Mouse (Mus musculus) MEL (cell line): ENCODE measurements around the gene Cmas. TPM values are rescaled to one million over a fixed set of nuclear protein-coding genes. Genes with fewer than 3 reads are reported as not detected.

ENCODE experiments used
- DNase-seq: peaks from one replicate; pipeline ENCODE4 v3.0.0; 2011; ENCODE audit warnings: low read depth, low spot score
- H3K27ac ChIP-seq: 2 replicates; pipeline ENCODE4 v1.5.1; 2012; ENCODE audit warnings: low read depth, mild to moderate bottlenecking, control low read depth, low read length, moderate library complexity; ENCODE audit not compliant: control insufficient read depth
- H3K27me3 ChIP-seq, 2 experiments: fragments of 150-350 bp in 1 of 2; sonication (generic) in 1 of 2; 2 replicates each; pipeline ENCODE4 v1.6.1; 2012; ENCODE audit warnings: low read length in 2 of 2, mild to moderate bottlenecking in 2 of 2, improper control_type of control experiment in 1 of 2, moderate library complexity in 1 of 2; ENCODE audit not compliant: insufficient read depth in 2 of 2, control insufficient read depth in 1 of 2
- H3K36me3 ChIP-seq, 2 experiments: 2 replicates each; pipeline ENCODE4 v1.6.1; 2012 to 2014; ENCODE audit warnings: low read length in 2 of 2, improper control_type of control experiment in 1 of 2, inconsistent platforms in 1 of 2, mild to moderate bottlenecking in 1 of 2; ENCODE audit not compliant: insufficient read depth in 2 of 2, control insufficient read depth in 1 of 2
- H3K4me1 ChIP-seq, 2 experiments: fragments of 150-350 bp in 1 of 2; sonication (generic) in 1 of 2; 2 replicates each; pipeline ENCODE4 v1.6.1; 2012; ENCODE audit warnings: low read length in 2 of 2, improper control_type of control experiment in 1 of 2, mild to moderate bottlenecking in 1 of 2; ENCODE audit not compliant: insufficient read depth in 2 of 2, control insufficient read depth in 1 of 2
- H3K4me3 ChIP-seq, 2 experiments: fragments of 150-350 bp in 1 of 2; sonication (generic) in 1 of 2; 2 replicates each; pipeline ENCODE4 v1.5.1; 2012; ENCODE audit warnings: low read depth in 2 of 2, low read length in 2 of 2, mild to moderate bottlenecking in 2 of 2, moderate library complexity in 2 of 2, control low read depth in 1 of 2, improper control_type of control experiment in 1 of 2; ENCODE audit not compliant: control insufficient read depth in 1 of 2, insufficient read depth in 1 of 2
- H3K79me2 ChIP-seq: 2 replicates; pipeline ENCODE4 v1.6.1; 2012; ENCODE audit warnings: mild to moderate bottlenecking, low read length, moderate library complexity; ENCODE audit not compliant: control insufficient read depth, poor library complexity, insufficient read depth
- H3K9ac ChIP-seq: 2 replicates; pipeline ENCODE4 v1.6.1; 2012; ENCODE audit warnings: low read depth, mild to moderate bottlenecking, control low read depth, low read length, moderate library complexity; ENCODE audit not compliant: control insufficient read depth, poor library complexity, severe bottlenecking
- H3K9me3 ChIP-seq: fragments of 150-350 bp; sonication (generic); replicated peaks from 2 replicates; pipeline ENCODE4 v1.6.1; 2012; ENCODE audit warnings: mild to moderate bottlenecking, low read length, improper control_type of control experiment, moderate library complexity; ENCODE audit not compliant: insufficient read depth
- CHD1 ChIP-seq: IDR thresholded peaks from 2 replicates; pipeline ENCODE4 v1.6.1; 2012; ENCODE audit warnings: low read depth, mild to moderate bottlenecking, inconsistent platforms, low read length, improper control_type of control experiment
- CHD2 ChIP-seq: IDR thresholded peaks from 2 replicates; pipeline ENCODE4 v1.6.1; 2011; ENCODE audit warnings: low read length, improper control_type of control experiment
- CTCF ChIP-seq, 3 experiments: IDR thresholded peaks in 2 of 3; conservative IDR thresholded peaks in 1 of 3; 2 replicates each; pipeline ENCODE4 v1.5.1; 2011 to 2012; ENCODE audit warnings: low read length in 3 of 3, low read depth in 2 of 3, mild to moderate bottlenecking in 2 of 3, improper control_type of control experiment in 1 of 3, inconsistent platforms in 1 of 3, mixed read lengths in 1 of 3, moderate library complexity in 1 of 3; ENCODE audit not compliant: control insufficient read depth in 1 of 3, insufficient read depth in 1 of 3, poor library complexity in 1 of 3, severe bottlenecking in 1 of 3
- E2F4 ChIP-seq: IDR thresholded peaks from 2 replicates; pipeline ENCODE4 v1.6.1; 2011; ENCODE audit warnings: low read depth, low read length, improper control_type of control experiment, borderline replicate concordance
- ELF1 ChIP-seq: IDR thresholded peaks from 2 replicates; pipeline ENCODE4 v1.6.1; 2014; ENCODE audit warnings: low read depth, mild to moderate bottlenecking, inconsistent platforms, low read length, improper control_type of control experiment, moderate library complexity
- MAZ ChIP-seq: IDR thresholded peaks from 2 replicates; pipeline ENCODE4 v1.6.1; 2012; ENCODE audit warnings: low read depth, mild to moderate bottlenecking, inconsistent platforms, low read length, improper control_type of control experiment
- MYB ChIP-seq: IDR thresholded peaks from 2 replicates; pipeline ENCODE4 v1.6.1; 2011; ENCODE audit warnings: mild to moderate bottlenecking, low read depth, low read length, improper control_type of control experiment
- MYC ChIP-seq: IDR thresholded peaks from 2 replicates; pipeline ENCODE4 v1.6.1; 2011; ENCODE audit warnings: low read depth, mild to moderate bottlenecking, low read length, improper control_type of control experiment, moderate library complexity
- POLR2A ChIP-seq, 2 experiments: IDR thresholded peaks; 2 replicates each; pipeline ENCODE4 v1.6.1; 2011 to 2012; ENCODE audit warnings: low read length in 2 of 2, mild to moderate bottlenecking in 2 of 2, control low read depth in 1 of 2, improper control_type of control experiment in 1 of 2, low read depth in 1 of 2, moderate library complexity in 1 of 2; ENCODE audit not compliant: control insufficient read depth in 1 of 2, insufficient read depth in 1 of 2, poor library complexity in 1 of 2
- POLR2AphosphoS2 ChIP-seq: IDR thresholded peaks from 2 replicates; pipeline ENCODE4 v1.6.1; 2011; ENCODE audit warnings: low read length, improper control_type of control experiment
- POLR2AphosphoS5 ChIP-seq: IDR thresholded peaks from 2 replicates; pipeline ENCODE4 v1.6.1; 2012; ENCODE audit warnings: low read depth, borderline replicate concordance, mild to moderate bottlenecking, inconsistent platforms, low read length, moderate library complexity, mixed read lengths
- RCOR1 ChIP-seq: IDR thresholded peaks from 2 replicates; pipeline ENCODE4 v1.6.1; 2012; ENCODE audit warnings: low read depth, mild to moderate bottlenecking, inconsistent platforms, low read length, improper control_type of control experiment
- UBTF ChIP-seq: IDR thresholded peaks from 2 replicates; pipeline ENCODE4 v1.6.1; 2012; ENCODE audit warnings: low read depth, mild to moderate bottlenecking, inconsistent platforms, low read length, improper control_type of control experiment, moderate library complexity, borderline replicate concordance; ENCODE audit not compliant: insufficient read depth
- ZC3H11A ChIP-seq: IDR thresholded peaks from 2 replicates; pipeline ENCODE4 v1.6.1; 2012; ENCODE audit warnings: low read depth, mild to moderate bottlenecking, inconsistent platforms, low read length, improper control_type of control experiment
- ZMIZ1 ChIP-seq: IDR thresholded peaks from 2 replicates; pipeline ENCODE4 v1.6.1; 2012; ENCODE audit warnings: low read depth, mild to moderate bottlenecking, inconsistent platforms, low read length, improper control_type of control experiment, moderate library complexity
- polyA plus RNA-seq, 2 experiments: library from polyadenylated mRNA; stranded (reverse) in 1 of 2; unstranded in 1 of 2; fragments of >175 nt in 1 of 2; fragments of >200 nt in 1 of 2; gene quantifications; 2 replicates each; pipeline versions ENCODE4 v1.2.1 to v1.2.4; 2012; ENCODE audit warnings: low replicate concordance in 2 of 2, low read depth in 1 of 2; ENCODE audit not compliant: insufficient read length in 2 of 2, insufficient read depth in 1 of 2, missing spikeins in 1 of 2
- total RNA-seq: library from RNA; depleted of rRNA; stranded (reverse); fragments of 300-350 nt; gene quantifications from 2 replicates; pipeline ENCODE4 v1.2.3, GENCODE M21; 2012

Gene Cmas
- total and polyA plus RNA-seq, 3 experiments: 29.4 to 55.0 TPM; not detected in 1

DNA sequence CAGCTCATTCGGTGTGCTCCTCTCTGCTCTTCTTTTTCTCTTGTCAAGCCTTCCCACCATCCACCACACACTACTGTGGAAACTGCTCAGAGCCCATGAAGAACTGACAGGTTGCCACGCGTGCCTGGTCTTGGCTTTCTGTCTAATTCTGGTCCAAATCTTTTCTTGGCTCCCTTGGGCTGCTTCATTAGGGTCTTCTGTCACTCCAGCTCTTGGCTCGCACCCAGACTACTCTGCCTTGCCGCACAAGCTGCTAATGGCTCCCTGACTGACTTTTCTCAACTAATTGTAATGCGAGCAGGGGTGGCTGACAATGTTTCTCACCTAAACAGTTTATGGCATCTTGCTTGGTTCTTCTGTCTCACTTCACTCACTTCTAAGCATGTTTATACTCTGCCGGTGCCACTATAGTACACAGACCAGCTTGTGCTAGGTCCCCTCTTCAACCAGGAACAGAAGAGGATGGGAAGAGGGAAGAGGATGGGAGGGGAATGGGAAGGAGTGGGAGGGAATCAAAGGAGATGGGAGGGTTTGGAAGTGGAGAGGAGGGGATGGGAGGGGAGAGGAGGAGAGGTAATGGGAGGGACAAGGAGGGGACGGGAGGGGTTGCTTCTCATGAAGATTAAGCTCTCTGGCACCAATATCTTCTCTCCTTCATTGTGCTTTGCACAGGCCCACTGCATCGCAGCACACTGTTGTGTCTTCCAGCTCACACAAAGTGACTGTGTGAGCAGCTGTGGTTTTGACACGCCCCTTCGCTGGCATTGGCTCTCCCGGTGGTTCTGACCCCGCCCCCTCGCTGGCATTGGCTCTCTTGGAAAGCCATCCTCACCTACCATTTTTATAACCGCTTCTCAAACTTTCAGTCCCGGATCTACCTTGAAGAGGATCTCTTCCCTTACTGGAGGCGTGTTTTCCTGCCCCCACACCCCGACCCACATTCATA lies 31.8 kb downstream of the Cmas start:
- Histone ChIP-seq H3K27ac (no peak overlapping the region), H3K36me3 (no peaks in the 10 kb centered on the region), H3K9ac (no peak overlapping the region), H3K4me3 (no peak overlapping the region), H3K4me1 (peaks cover 0 to under 1% of the 10 kb centered on the region in 2 experiments; a peak in 1 of 4 replicates), H3K27me3 (no peaks in the 10 kb centered on the region), H3K79me2 (no peaks in the 10 kb centered on the region), H3K9me3 (no peaks in the 10 kb centered on the region)
- TF ChIP-seq ELF1 (no peak), CTCF (IDR thresholded peaks at IDR 0.05 in 2 of 3, conservative IDR thresholded peaks at IDR 0.05 in 1 of 3; ENCODE audit: control insufficient read depth in 1 of 3, insufficient read depth in 1 of 3, low read depth in 2 of 3, low read length in 3 of 3, poor library complexity in 1 of 3, severe bottlenecking in 1 of 3) (no peak), POLR2AphosphoS5 (no peak), CHD1 (no peak), MYB (no peak), UBTF (no peak), POLR2AphosphoS2 (no peak), ZMIZ1 (no peak)
- DNase-seq: peak; percentile 60

DNA sequence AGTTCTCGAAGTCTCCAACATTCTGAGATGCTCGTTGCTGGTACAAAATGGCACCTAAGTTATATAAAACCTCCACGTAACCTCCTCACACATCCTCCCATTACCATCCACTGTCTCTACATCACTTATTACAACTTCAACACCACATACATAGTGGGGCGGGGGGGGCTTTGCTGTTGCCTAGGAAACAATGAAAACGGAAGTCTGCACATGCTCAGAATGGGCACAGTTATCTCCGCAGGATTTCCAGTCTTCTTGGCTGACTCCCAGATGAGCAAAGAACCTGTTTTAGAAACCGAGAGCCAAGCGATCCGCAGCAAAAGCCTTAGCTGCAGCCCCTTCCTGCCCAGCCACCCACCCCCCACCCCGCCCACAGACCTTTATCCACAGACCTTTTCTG lies 33.2 kb downstream of the Cmas start:
- Histone ChIP-seq H3K27me3 (no peaks in the 10 kb centered on the region; a peak in 1 of 4 replicates), H3K4me3 (no peak overlapping the region), H3K9ac (no peak overlapping the region), H3K27ac (no peak overlapping the region), H3K79me2 (no peaks in the 10 kb centered on the region), H3K36me3 (no peaks in the 10 kb centered on the region), H3K9me3 (no peaks in the 10 kb centered on the region), H3K4me1 (no peaks in the 10 kb centered on the region)
- TF ChIP-seq UBTF: no peak
- TF ChIP-seq MAZ: no peak
- TF ChIP-seq CHD2: no peak
- TF ChIP-seq RCOR1: no peak
- no peak for TF ChIP-seq MYC
- TF ChIP-seq E2F4: no peak
- no peak for TF ChIP-seq POLR2A (IDR thresholded peaks at IDR 0.05; ENCODE audit: control insufficient read depth in 1 of 2, insufficient read depth in 1 of 2, low read depth in 1 of 2, low read length in 2 of 2, poor library complexity in 1 of 2)
- TF ChIP-seq ZC3H11A: no peak
- TF ChIP-seq POLR2AphosphoS5: no peak
- DNase-seq: no peak
